Mouse (Mus musculus): Measurements from ENCODE around the gene Lzts3.
"Not testable (repeated sequence)": the region's sequence is repeated elsewhere in the genome, so short reads cannot be mapped to it uniquely, and the experiment has no call there.

DNA sequence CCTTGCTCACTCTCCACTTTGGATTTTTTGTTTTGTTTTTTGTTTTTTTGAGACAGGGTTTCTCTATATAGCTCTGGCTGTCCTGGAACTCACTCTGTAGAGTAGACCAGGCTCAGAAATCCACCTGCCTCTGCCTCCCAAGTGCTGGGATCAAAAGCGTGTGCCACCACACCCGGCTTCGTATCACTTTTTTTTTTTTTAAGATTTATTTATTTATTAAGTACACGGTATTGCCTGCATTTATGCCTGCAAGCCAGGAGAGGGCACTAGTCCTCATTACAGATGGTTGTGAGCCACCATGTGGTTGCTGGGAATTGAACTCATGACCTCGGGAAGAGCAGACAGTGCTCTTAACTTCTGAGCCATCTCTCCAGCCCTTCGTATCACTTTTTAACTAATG, 6.4 kb upstream of the Lzts3 start:
- not testable (repeated sequence) for TF ChIP-seq POLR2AphosphoS2 (IDR thresholded peaks at IDR 0.05; ENCODE audit: insufficient read length, low read depth); CEBPB (IDR thresholded peaks at IDR 0.05; ENCODE audit: insufficient read depth, poor library complexity, severe bottlenecking); POLR2A (IDR thresholded peaks at IDR 0.05; ENCODE audit: insufficient read length, low read depth); REST (IDR thresholded peaks at IDR 0.05; ENCODE audit: insufficient read depth, insufficient read length); MYOG (IDR thresholded peaks at IDR 0.05; ENCODE audit: control insufficient read depth in 1 of 3, insufficient read depth in 1 of 3, insufficient read length in 2 of 3, low read depth in 2 of 3); E2F4 (IDR thresholded peaks at IDR 0.05; ENCODE audit: insufficient read depth); MYOD1 (IDR thresholded peaks at IDR 0.05; ENCODE audit: control insufficient read depth in 1 of 3, insufficient read length in 2 of 3, low read depth in 2 of 3); MAX (IDR thresholded peaks at IDR 0.05; ENCODE audit: low read depth); USF1 (IDR thresholded peaks at IDR 0.05; ENCODE audit: low read depth); TCF3 (IDR thresholded peaks at IDR 0.05; ENCODE audit: insufficient read length, low read depth); TCF12 (IDR thresholded peaks at IDR 0.05; ENCODE audit: insufficient read depth, poor library complexity, severe bottlenecking); SRF (IDR thresholded peaks at IDR 0.05; ENCODE audit: control insufficient read depth, insufficient read length, low read depth)

Data from myocyte (in vitro differentiated cells).